Mouse (Mus musculus) ES-Bruce4 (cell line): ENCODE measurements at regions not wholly inside any gene's neighbourhood (a gene's known extent, or its start where the extent isn't known, plus 50 kb on each side); places are given as distances from the start of the nearest gene placed in this dataset.

ENCODE experiments used
- H3K27ac ChIP-seq: 2 replicates; pipeline ENCODE4 v1.5.1; 2012; ENCODE audit warnings: low read length, inconsistent platforms; ENCODE audit not compliant: insufficient read depth
- H3K27me3 ChIP-seq: 2 replicates; pipeline ENCODE4 v1.6.1; 2012; ENCODE audit warnings: mild to moderate bottlenecking, low read length, inconsistent platforms; ENCODE audit not compliant: control insufficient read depth, poor library complexity, insufficient read depth, severe bottlenecking
- H3K36me3 ChIP-seq: 2 replicates; pipeline ENCODE4 v1.6.1; 2012; ENCODE audit warnings: inconsistent platforms, mild to moderate bottlenecking, low read length, moderate library complexity; ENCODE audit not compliant: control insufficient read depth, poor library complexity, insufficient read depth, severe bottlenecking
- H3K4me1 ChIP-seq: one replicate; pipeline ENCODE4 v1.8.1; 2011; ENCODE audit warnings: low read length; ENCODE audit not compliant: control insufficient read depth, insufficient read depth
- H3K4me3 ChIP-seq: 2 replicates; pipeline ENCODE4 v1.5.1; 2011; ENCODE audit warnings: low read depth, mild to moderate bottlenecking, low read length
- H3K9ac ChIP-seq: 2 replicates; pipeline ENCODE4 v1.6.1; 2012; ENCODE audit warnings: low read depth, mild to moderate bottlenecking, inconsistent platforms; ENCODE audit not compliant: poor library complexity, severe bottlenecking
- H3K9me3 ChIP-seq: replicated peaks from 2 replicates; pipeline ENCODE4 v1.6.1; 2012; ENCODE audit warnings: mild to moderate bottlenecking, low read length, inconsistent platforms; ENCODE audit not compliant: control insufficient read depth, poor library complexity, insufficient read depth, severe bottlenecking
- CTCF ChIP-seq: IDR thresholded peaks from one replicate; pipeline ENCODE4 v1.8.1; 2011; ENCODE audit warnings: low read depth, low read length
- EP300 ChIP-seq: IDR thresholded peaks from 2 replicates; pipeline ENCODE4 v1.6.1; 2011; ENCODE audit warnings: low read depth, low read length; ENCODE audit not compliant: insufficient read depth
- POLR2A ChIP-seq: IDR thresholded peaks from one replicate; pipeline ENCODE4 v1.8.1; 2011; ENCODE audit warnings: low read length; ENCODE audit not compliant: insufficient read depth

DNA sequence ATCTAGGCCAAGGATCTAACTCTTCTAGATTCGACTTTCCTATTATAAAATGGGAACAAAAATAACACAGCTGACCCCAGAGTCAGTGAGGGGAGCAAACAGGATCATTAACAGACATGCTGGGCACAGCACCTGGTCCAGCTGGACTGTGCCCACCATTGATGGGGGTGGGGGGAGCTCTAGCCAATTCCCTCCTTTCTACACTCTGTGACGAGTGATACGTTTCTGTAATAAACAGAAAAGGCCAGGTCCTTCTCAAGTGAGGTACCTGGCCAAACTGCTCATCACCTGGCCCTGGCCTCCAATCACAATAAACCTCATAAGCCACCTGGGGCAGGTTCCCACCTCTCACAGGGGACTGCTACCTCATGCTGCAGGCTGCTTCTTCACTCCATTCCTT is 76.9 kb downstream of the Ubiad1 start:
- Histone ChIP-seq H3K4me1 (peaks cover 1% of the 10 kb centered on the region), H3K9ac (no peak overlapping the region), H3K27me3 (no peaks in the 10 kb centered on the region), H3K36me3 (no peaks in the 10 kb centered on the region), H3K9me3 (no peaks in the 10 kb centered on the region), H3K4me3 (no peak overlapping the region), H3K27ac (no peak overlapping the region)
- TF ChIP-seq POLR2A (no peak), CTCF (no peak), EP300 (no peak)

DNA sequence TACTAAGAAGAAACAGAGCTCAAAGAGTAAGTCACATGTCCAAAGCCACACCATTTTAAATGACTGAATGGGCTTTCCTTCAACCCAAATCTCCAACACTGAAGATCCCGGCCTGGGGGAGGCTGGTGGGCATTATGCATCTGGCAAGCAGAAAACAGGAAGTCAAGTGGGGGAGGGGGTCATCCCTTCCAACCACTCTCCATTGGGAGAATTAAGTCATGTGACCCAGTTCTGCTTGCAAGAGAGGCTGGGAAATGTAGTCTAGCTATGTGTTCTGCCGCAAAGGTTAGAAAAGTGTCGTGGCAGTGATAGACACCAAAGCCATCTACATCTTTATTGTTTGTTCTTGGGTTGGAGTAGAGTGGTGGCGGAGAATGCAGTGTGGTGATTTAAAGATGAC is 78.0 kb upstream of the Disp3 start:
- Histone ChIP-seq H3K4me3 (no peak overlapping the region), H3K9ac (no peak overlapping the region), H3K4me1 (no peaks in the 10 kb centered on the region), H3K36me3 (no peaks in the 10 kb centered on the region), H3K9me3 (no peaks in the 10 kb centered on the region), H3K27me3 (no peaks in the 10 kb centered on the region), H3K27ac (no peak overlapping the region)
- TF ChIP-seq CTCF (no peak), POLR2A (no peak), EP300 (no peak)

DNA sequence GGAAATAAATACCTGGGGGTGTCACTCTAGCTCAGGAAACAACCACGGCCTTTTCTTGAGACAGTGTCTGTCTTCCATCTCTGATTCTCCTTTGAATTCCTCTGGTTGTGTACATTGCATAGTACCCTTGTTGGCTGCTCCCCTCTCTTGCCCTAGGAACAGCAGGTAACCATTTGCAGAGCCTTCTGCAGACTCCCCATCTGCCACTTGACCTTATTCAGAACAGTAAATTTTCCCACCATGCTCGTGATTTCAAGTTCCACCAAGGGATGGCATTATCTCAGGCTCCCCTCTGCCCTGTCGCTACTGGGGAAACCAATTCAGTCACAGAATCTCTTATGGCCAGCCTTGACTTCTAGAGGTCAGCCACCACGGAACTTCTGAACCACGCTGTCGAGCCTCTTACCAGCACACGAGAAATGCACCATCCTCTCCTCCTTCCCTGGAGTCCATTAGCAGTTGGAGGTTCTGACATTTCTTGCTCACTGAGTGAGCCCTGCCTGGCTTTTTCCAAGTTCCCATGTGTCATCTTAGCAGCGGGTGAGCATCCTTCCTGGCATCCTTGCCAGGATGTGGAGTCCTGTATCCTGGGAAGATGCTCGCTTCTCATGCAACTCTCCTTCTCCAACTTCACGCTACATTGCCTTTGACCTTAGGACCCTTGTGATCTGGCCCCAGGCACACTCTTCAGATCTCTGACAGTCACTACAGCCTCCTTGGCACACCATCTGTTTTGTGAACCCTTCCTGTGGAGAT is 75.8 kb upstream of the Disp3 start:
- no peaks in the 10 kb centered on the region for H3K36me3 ChIP-seq
- no peaks in the 10 kb centered on the region for H3K4me1 ChIP-seq
- H3K27me3 ChIP-seq, result no peaks in the 10 kb centered on the region
- no peaks in the 10 kb centered on the region for H3K9me3 ChIP-seq
- H3K9ac ChIP-seq, result no peak overlapping the region
- no peak overlapping the region for H3K4me3 ChIP-seq
- H3K27ac ChIP-seq, result no peak overlapping the region
- no peak for TF ChIP-seq EP300
- TF ChIP-seq CTCF, result no peak
- TF ChIP-seq POLR2A, result no peak

DNA sequence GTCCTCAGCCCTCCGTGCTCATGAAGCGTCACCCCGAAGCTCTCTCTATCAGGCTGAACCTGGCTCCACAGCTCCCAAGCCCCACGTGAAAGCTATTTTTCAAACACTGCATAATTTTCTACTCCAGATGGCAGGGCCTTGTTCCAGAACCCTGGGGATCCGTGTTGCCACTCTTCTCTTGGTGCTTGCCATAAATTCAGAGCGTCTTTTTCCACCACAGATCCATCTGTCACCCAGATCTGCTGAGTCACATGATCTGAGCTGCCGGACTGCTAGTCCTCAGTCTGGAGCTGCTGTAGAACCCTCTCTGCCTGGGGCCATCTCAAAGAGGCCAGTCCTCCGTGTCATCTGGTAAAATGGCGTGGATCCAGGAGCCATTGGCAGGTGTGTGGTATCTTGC is 73.2 kb upstream of the Disp3 start:
- TF ChIP-seq EP300 (no peak), POLR2A (no peak), CTCF (no peak)
- Histone ChIP-seq H3K4me3 (no peak overlapping the region), H3K4me1 (no peaks in the 10 kb centered on the region), H3K9ac (no peak overlapping the region), H3K36me3 (no peaks in the 10 kb centered on the region), H3K27me3 (no peaks in the 10 kb centered on the region), H3K9me3 (no peaks in the 10 kb centered on the region), H3K27ac (no peak overlapping the region)

DNA sequence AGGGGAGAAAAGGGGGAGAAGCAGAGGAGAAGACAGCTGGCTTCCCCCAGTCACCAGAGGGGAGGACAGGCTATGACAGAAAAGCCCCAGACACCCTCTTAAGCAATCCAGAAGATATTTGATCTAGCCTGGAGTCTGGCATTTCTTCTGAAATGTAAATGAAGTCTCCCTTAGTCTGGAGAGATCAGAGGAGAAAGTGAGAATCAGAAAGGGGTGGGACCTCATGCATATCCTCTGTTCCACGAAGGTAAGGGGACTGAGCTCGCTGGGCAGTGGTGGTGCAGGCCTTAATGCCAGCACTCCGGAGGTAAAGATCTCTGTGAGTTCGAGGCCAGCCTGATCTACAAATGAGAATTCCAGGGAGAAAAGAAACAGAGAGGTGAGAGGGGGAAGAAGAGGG is 70.6 kb upstream of the Disp3 start:
- Histone ChIP-seq H3K27ac (no peak overlapping the region), H3K36me3 (no peaks in the 10 kb centered on the region), H3K4me1 (no peaks in the 10 kb centered on the region), H3K4me3 (no peak overlapping the region), H3K9me3 (no peaks in the 10 kb centered on the region), H3K27me3 (no peaks in the 10 kb centered on the region), H3K9ac (no peak overlapping the region)
- TF ChIP-seq EP300 (no peak), CTCF (no peak), POLR2A (no peak)

DNA sequence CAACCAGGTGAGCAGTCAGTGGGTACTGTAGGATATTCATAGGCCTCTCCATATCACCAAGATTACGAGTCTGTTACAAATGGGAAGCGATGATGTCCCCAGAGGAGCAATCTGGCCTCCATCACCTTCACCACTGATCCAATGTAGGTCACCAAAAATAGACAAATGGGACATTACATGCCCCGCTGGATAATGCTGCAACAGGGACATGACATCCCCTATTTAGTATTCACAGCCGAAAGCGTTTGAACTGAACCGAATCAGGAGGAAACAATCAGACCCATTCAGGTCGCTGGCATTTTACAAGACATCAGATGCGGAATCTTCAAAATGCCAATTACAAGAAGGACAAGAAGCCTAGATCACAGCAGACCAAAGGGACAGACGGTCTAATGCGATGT is 69.5 kb upstream of the Disp3 start:
- H3K27me3 ChIP-seq, result no peaks in the 10 kb centered on the region
- no peak overlapping the region for H3K9ac ChIP-seq
- no peak overlapping the region for H3K27ac ChIP-seq
- no peak overlapping the region for H3K4me3 ChIP-seq
- H3K9me3 ChIP-seq, result no peaks in the 10 kb centered on the region
- TF ChIP-seq CTCF, result no peak
- no peak for TF ChIP-seq POLR2A
- TF ChIP-seq EP300, result no peak
- H3K36me3 ChIP-seq, result no peaks in the 10 kb centered on the region
- H3K4me1 ChIP-seq, result no peaks in the 10 kb centered on the region
